Mouse (Mus musculus) cerebellum, adult 9-10 months (tissue): ENCODE results near the gene Guca2a.

Experiments
- DNase-seq: peaks from one replicate; pipeline ENCODE4 v3.0.0; 2022

The Guca2a gene

GRCm38 (mm10) chr4:119657011-119657410, 19.5 kb downstream of the Guca2a start:
- DNase-seq, result no peak

DNA sequence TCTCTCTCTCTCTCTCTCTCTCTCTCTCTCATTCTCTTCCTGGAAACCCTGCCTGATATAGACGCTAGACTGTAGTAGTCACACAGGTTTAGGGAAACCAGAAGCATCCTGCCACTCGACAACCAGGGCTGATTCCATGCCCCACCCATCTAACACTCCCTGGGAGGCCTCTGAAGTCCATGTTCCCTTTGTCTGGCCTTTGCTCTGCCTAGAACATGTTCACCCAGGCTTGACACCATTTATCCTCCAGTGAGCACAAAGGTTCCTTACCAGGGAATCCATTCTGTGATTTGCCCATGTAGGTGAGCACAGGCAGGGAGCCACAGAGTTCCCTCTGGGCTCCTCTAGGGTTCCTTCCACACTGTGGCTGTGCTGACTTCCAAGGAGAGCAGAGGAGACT, 20.7 kb downstream of the Guca2a start:
- DNase-seq, result no peak

GRCm38 (mm10) chr4:119658731-119659130, 21.2 kb downstream of the Guca2a start, which contains the start of gene Guca2b:
TSS of gene Guca2b (minus strand) at chr4:119658954.
- DNase-seq, result no peak

DNA sequence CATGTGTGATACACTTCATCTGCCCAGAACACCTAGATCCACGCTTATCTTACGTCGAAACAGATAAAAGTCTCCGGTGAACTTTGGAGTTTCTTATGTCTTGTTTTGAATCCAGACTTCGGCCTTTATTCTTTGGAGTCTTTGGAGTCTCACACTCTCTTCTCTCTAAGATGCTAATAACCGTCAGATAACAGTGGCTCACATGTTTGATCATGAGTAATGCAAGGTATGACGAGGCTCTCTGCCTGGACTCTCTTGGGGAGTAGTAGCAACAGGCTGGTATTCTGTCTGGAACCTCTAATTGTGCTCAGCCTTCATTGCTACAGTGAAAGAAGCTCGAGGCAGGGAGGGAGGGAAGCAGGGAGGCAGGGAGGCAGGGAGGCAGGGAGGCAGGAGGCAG, 22.5 kb downstream of the Guca2a start:
- DNase-seq, result no peak

DNA sequence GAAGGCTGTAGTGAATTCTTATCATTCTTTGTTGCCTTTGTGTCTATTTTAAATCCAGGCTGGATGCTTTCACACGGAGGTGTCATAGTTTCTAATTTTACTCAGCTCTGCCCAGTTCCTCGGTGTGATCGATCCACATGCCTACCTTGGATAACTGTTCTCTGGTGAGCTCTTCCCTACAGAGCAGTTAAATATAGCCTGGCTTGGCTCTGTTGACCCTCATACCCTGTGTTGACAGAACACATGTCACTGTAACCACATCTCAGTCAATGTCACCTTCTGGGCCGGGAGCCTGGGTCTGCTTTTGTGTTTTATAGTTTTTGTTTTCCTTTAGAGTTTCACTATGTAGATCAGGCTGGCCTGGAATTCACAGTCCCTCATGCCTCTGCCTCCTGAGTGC, 24.6 kb downstream of the Guca2a start:
- no peak for DNase-seq

DNA sequence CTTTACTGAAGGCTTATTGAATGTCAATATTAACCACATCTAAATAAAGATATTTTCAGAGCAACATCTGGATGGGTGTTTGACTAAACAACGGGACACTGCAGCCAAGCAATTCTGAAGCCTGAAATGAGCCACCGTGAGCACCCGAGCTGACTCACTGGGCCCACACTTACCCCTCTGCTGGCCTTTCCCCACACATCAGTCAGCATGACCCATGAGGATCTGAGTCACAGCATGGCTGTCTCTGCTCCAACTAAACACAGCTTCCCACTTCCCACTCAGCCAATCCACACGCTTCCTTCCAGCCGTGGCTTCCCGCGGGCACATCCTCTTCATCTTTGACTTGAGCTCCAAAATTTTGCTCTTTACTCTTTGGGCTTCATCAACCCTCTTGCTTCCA, 25.5 kb downstream of the Guca2a start:
- no peak for DNase-seq

DNA sequence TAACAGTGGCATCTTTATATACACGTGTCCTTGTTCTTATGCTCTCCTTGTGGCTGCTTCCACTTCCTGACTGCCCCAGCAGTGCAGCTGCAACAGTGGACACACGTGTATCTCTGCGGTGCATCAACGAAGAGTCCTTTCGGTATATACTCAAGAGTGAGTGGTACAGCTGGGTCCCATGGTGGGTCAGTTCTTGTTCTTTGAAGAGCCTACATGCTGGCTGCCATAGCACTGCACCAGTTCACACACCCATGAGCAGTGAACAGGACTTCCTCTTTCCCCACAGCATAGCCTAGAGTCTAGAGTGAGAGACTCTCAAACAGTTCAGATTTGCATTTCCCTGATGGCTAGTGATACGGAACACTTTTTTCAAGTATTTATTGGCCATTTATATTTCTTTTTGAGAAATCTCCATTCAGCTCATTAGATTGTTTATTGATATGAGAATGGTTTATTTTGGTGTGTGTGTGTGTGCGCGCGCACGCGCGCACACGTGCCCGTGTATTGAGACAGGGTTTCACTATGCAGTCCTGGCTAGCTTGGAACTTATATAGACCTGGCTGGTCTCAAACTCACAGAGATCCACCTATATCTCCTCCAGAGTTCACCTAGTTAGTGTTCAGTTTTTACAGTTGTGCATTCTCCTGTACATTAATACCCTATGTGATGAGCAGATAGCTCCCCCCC, 26.0 kb downstream of the Guca2a start:
- DNase-seq, result no peak

GRCm38 (mm10) chr4:119665166-119665565, 27.7 kb downstream of the Guca2a start:
- no peak for DNase-seq

DNA sequence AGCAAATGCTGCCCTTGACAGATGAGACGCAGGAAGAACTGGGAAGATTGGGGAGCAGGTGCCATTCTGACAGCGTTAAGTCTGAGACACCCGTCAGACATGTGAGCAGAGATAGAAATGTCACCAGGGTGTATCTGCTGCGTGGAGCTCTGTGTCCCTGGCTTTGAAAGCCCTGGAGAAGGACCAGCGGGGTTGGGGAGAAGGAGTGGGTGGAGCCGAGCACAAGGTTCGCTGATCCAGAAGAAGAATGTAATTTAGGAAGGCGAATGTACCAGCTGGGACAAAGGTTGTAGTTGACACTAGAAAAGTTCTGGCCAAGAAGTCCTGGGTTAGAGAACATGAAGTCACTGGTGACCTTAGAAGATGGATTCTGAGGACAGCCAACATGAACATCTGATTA, 28.6 kb downstream of the Guca2a start:
- DNase-seq, result no peak

GRCm38 (mm10) chr4:119667454-119667853, 29.9 kb downstream of the Guca2a start:
- DNase-seq, result peak; percentile 48

DNA sequence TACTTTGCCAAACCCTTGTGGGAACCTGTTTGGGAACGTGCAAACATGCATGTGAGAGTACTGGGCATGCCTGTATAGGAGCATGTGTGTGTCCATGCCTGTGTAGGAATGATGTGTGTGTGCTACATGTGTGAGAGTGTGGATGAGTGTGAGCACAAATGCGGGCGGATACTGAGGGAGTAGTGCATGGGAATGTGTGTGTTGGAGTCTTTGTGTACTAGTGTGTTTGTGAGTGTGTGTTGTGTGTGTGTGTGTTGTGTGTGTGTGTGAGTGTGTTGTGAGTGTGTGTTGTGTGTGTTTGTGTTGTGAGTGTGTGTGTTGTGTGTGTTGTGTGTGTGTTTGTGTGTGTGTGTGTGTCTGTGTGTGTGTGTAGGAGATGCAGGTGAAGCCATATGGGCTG, 30.7 kb downstream of the Guca2a start:
- DNase-seq, result no peak

GRCm38 (mm10) chr4:119668596-119668995, 31.1 kb downstream of the Guca2a start:
- DNase-seq, result no peak

DNA sequence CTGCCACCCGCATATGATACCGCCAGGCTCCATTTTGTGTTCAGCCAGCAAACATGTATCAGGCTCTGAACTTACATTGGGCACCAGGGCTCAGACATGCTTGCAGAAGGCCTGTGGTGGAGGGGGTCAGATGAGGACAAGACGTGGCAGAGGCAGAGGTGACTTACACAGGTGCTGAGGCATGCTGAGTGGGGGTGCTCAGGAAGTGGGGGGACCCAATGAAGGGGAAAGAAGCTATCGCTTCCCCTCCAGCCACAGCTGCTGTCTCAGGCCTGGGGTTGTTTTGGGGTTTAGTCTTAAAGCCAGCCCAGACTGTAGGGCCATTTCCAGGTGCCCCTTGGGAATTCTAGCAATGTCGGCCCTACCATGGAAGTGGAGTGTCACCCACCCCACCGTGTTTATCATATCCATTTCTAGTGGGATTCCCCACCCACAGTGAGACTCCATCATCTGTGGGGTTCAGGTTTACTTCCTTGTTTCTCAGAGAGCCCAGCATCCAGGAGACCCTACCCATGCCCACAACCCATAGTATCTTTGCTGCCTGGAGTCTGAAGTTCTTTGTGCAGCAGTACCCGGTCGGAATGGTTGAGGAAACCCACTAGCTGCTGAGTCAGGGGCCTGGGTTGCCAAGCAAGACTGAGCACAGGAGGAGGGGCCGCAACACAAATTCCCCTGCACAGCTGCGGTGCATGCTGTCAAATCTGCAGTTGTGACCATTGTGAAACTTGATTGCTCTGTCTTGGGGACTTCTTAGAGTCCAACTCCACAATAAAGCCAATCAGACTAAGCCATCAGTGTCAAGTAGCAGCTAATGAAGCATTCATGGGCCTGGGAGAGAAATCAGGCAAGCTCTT, 32.1 kb downstream of the Guca2a start:
- DNase-seq, result no peak

- no peak for DNase-seq
Measured at GRCm38 (mm10) chr4:119670210-119670555, 32.7 kb downstream of the Guca2a start.

DNA sequence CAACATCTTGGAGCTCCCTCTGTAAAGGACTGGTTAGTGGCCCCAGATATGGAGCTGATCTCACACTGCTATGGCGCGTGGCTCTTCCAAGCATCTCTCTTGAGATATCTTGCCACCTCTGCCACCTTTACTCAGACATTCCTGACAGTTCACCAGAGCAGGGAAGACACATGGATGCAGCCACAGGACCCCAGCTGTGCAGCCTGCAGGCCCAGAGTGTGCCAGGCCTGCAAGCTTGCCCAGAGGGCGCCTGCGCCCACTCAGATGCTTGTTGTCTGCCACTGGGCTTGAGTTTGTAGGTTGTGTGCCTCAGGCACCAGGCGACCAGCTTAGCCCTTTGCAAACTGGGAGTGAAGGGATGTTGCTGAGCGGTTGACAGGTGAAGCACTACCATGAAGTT, 33.2 kb downstream of the Guca2a start:
- DNase-seq, result no peak

GRCm38 (mm10) chr4:119671164-119671563, 33.7 kb downstream of the Guca2a start:
- DNase-seq, result no peak

DNA sequence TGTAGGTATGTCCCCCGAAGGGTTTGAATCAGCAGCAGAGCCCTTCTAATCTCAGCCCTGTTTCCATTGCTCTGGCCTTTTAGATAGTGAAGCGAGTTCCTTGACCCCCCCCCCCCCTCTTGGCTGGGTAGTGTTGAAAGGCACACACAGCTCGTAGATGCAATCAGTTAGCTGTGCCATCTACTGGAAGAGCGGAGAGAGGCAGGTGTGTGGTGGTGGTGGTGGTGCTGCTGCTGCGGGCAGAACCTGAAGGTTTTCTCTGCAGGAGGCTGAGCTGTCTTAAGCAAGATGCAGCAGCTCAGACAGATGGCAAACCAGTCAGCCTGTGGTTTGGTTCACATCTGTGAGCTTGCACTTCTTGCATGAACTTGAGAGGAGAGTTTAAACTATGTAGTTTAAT, 35.2 kb downstream of the Guca2a start:
- no peak for DNase-seq

DNA sequence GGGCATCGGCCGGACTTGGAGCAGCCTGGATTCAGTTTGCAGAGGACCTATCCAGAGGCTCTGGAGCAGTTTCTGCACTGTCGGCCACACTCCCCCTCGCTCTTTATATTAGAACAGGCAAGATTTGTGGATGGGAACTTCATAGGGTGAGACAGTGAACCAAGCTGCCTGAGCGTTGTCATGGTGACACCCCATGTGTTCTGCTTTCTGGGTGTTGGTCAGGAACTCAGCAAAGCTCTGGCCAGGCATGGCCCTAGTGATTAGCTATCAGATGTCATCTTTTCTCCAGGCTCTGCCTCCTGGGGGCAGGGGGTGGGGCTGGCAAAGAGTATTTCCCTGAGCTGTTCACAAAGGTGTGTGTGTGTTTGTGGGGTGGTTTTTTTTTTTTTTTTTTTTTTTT, 45.1 kb downstream of the Guca2a start:
- no peak for DNase-seq

DNA sequence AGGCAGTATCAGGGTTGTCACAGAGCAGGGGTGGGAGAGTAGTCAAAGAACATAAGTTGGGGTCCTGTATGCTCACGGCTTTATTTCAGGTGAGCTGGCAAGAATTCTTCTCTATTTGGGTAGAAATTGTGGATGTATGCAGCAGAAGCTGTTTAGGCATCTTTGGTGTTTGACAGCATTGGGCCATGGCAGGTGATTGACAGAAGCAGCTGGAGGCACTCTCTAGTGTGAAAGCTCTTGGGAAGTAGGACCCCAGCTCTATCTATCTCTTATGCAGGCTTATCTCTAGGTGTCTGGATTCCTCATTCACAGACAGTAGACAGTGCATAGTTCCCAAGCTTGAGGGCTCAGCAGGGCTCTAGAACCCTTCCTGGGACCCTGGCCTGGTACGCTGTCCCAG, 48.2 kb downstream of the Guca2a start:
- no peak for DNase-seq
